Mouse (Mus musculus) forebrain, embryonic 13.5 days (tissue): ENCODE data around the gene Scml4. TPM values are rescaled to one million over a fixed set of nuclear protein-coding genes. Genes with fewer than 3 reads are reported as not detected.

Experiments used
- ATAC-seq: fragments of 200-750 bp; cut with Nextera tagmentation; 2 replicates; pipeline ENCODE4 v1.8.0; 2017
- H3K27ac ChIP-seq: fragments of 300-500 bp; sonication (generic); 2 replicates; pipeline ENCODE4 v1.5.1; 2015; ENCODE audit warnings: inconsistent platforms, mild to moderate bottlenecking, moderate library complexity
- H3K27me3 ChIP-seq: fragments of 300-500 bp; sonication (generic); 2 replicates; pipeline ENCODE4 v1.6.1; 2015; ENCODE audit warnings: mild to moderate bottlenecking, inconsistent platforms
- H3K36me3 ChIP-seq: fragments of 300-500 bp; sonication (generic); 2 replicates; pipeline ENCODE4 v1.6.1; 2015; ENCODE audit warnings: mild to moderate bottlenecking, inconsistent platforms; ENCODE audit not compliant: poor library complexity, severe bottlenecking
- H3K4me1 ChIP-seq: fragments of 300-500 bp; sonication (generic); 2 replicates; pipeline ENCODE4 v1.6.1; 2015; ENCODE audit warnings: inconsistent platforms
- H3K4me2 ChIP-seq: fragments of 300-500 bp; sonication (generic); 2 replicates; pipeline ENCODE4 v1.6.1; 2015; ENCODE audit warnings: inconsistent platforms, mild to moderate bottlenecking, moderate library complexity
- H3K4me3 ChIP-seq: fragments of 300-500 bp; sonication (generic); 2 replicates; pipeline ENCODE4 v1.5.1; 2015; ENCODE audit warnings: mild to moderate bottlenecking, inconsistent platforms
- H3K9ac ChIP-seq: fragments of 300-500 bp; sonication (generic); 2 replicates; pipeline ENCODE4 v1.6.1; 2015; ENCODE audit warnings: mild to moderate bottlenecking, inconsistent platforms
- H3K9me3 ChIP-seq: fragments of 300-500 bp; sonication (generic); replicated peaks from 2 replicates; pipeline ENCODE4 v1.6.1; 2016; ENCODE audit warnings: inconsistent platforms
- WGBS: fragments of 180-500 bp; shearing (Covaris S2); methylation state at CpG from one replicate; pipeline ENCODE4 v1.1.7; 2015; 5-methylcytosine and 5-hydroxymethylcytosine counted together
- polyA plus RNA-seq: library from polyadenylated mRNA; unstranded; fragments of >200 nt; fragmentation: Nextera tagmentation; extraction: Ambion mirVana; gene quantifications from 2 replicates; pipeline ENCODE4 v1.2.1, GENCODE M21; 2015

The Scml4 gene
- polyA plus RNA-seq, 1 experiment from 2014 or later = 5.2 TPM

DNA sequence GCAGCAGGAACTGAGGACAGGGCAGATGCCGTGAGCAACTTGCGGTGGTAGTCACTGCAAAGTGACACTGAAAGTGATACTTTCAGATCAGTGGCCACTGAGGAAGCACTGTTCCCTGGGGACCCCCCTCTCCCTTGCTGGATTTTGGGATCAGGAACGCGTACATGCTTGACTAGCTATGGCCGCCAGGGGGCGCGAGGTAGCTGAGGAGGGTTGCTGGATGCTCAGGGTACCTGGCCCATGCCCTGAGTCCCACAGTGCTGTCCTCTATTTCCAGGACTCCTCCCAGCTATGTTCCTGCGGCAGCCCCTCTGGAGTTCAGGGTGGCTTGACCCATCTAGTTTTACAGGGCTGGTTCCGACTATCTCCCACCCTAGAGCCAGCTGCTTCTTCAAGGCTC, 17.8 kb upstream of the Scml4 start:
- ATAC-seq = peak; percentile 63; the same call in 1 of the 2 replicates

DNA sequence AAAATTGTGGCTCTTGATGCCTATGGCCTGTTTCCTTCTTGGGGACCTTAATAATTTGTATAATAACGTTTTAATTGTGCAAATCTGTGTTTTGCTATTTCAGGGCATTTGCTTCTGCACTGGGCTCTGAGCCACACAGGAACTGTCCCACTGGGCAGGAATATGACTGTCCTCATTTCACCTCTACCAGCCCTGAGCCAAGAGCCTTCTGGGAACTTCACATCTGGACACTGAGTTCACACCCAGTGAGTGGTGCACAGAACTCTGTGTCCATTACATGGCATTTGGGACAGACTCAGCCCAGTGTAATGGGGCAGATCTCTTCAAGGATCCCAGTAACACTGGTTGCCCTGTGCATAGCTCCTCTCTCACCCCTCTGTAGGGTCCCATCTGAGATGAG, 16.8 kb upstream of the Scml4 start:
- H3K4me2 ChIP-seq = no peak overlapping the region
- 0 out of 2 replicates have a peak, but pooled peaks cover 3% of the 10 kb centered on the region for H3K4me1 ChIP-seq
- H3K4me3 ChIP-seq = no peak overlapping the region
- no peaks in the 10 kb centered on the region for H3K9me3 ChIP-seq
- H3K27me3 ChIP-seq = no peaks in the 10 kb centered on the region
- H3K36me3 ChIP-seq = peaks cover 9% of the 10 kb centered on the region
- H3K27ac ChIP-seq = no peak overlapping the region
- WGBS = 75% methylated on average over 1 of the region's 1 CpGs
- H3K9ac ChIP-seq = no peak overlapping the region
- no peak for ATAC-seq

More for the DNA sequence above, 17.8 kb upstream of the Scml4 start:
- H3K4me3 ChIP-seq = no peak overlapping the region
- no peak overlapping the region for H3K4me2 ChIP-seq
- no peak overlapping the region for H3K27ac ChIP-seq
- H3K9me3 ChIP-seq = no peaks in the 10 kb centered on the region
- WGBS = 15% methylated on average over 9 of the region's 9 CpGs
- no peaks in the 10 kb centered on the region for H3K27me3 ChIP-seq
- peaks cover 14% of the 10 kb centered on the region for H3K36me3 ChIP-seq
- H3K9ac ChIP-seq = no peak overlapping the region
- H3K4me1 ChIP-seq = 0 out of 2 replicates have a peak, but pooled peaks cover 3% of the 10 kb centered on the region

DNA sequence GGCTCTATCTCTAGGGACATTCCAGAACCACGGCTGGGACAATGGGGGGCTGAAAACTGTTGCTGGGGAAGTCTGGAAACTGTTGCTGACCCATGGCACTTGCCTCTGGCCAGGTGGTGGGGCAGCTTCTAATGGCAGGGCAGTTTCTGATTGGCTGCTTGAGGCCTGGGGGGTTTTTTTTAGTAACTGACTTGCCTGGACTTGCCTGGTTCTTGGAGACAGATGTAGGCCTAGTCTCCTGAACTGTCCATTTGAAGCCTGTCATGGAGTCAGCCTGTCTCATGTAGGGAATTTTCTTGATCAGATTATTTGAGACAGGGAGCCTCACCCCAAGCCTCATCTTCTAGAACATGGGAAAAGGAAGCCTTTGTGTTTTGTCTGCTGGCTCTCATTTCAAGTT, 14.7 kb upstream of the Scml4 start:
- no peaks in the 10 kb centered on the region for H3K27me3 ChIP-seq
- H3K9me3 ChIP-seq = no peaks in the 10 kb centered on the region
- 0 out of 2 replicates have a peak, but pooled peaks cover 3% of the 10 kb centered on the region for H3K4me1 ChIP-seq
- no peak overlapping the region for H3K9ac ChIP-seq
- H3K36me3 ChIP-seq = no peaks in the 10 kb centered on the region
- no peak overlapping the region for H3K4me2 ChIP-seq
- H3K27ac ChIP-seq = no peak overlapping the region
- no peak overlapping the region for H3K4me3 ChIP-seq
- no peak for ATAC-seq
- WGBS = 70% methylated on average over 1 of the region's 1 CpGs

DNA sequence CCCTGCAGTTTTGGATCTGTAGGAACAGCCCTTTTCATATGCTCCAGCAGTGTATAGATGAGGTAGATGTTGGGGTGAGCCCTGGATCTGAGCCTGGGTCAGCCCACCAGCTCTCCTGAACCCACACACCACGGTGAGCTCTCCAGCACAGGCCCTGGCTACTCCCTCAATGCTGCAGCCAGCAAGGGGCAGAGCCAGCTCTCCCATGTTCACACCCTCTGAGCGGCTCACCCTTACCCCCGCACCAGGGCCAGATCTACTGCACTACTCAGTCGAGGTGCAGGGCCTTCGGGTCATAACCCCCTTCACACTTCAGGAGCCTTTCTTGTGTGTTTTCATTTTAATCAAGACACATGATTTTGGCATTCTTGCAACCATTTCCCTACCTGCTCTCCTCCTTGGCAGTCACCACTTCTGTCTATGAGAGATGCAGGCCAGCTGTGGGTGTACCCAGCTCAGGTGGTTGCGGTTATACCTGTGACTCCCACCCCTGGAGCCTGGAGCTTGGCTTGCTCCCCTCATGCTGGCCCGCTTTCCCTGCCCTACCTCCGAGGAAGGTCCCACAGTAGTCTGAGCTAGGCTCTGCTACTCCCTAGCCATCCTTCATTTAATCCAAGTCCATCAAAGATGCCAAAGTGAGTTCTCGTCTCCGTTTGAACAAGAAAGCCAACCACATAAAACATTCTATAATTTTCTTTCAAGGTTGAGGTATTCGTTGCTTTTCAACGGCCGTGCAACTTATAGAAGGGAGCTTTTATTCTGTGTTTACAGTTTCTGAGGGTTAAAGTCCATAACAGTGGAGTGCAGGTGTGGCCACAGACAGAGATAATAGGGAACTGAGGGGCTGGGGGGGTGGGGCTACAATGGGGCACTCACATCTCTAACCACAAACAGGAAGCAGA, 11.7 kb upstream of the Scml4 start:
- Histone ChIP-seq H3K4me3 (no peak overlapping the region), H3K4me1 (no peaks in the 10 kb centered on the region), H3K27me3 (no peaks in the 10 kb centered on the region), H3K9me3 (no peaks in the 10 kb centered on the region), H3K4me2 (no peak overlapping the region), H3K36me3 (no peaks in the 10 kb centered on the region), H3K27ac (no peak overlapping the region), H3K9ac (no peak overlapping the region)
- WGBS = 94% methylated on average over 13 of the region's 13 CpGs
- ATAC-seq = no peak

DNA sequence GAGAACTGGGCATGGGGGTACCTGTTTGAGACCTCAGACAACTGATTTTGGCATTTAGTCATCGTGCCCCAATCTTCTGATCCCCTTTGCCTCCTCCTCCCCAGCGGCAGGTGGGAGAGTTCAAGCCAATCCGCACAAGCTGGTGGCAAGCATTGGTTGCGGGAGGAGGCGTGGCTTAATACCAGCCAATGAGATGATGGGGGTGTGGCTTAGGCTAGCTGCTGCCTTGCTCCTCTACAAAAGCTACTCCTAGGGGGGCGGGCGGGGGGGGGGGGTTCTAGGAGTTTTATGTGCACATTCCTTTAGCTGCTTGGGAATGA, 11.1 kb upstream of the Scml4 start:
- Histone ChIP-seq H3K4me3 (no peak overlapping the region), H3K36me3 (no peaks in the 10 kb centered on the region), H3K4me2 (no peak overlapping the region), H3K4me1 (no peaks in the 10 kb centered on the region), H3K27ac (no peak overlapping the region), H3K9me3 (no peaks in the 10 kb centered on the region), H3K27me3 (no peaks in the 10 kb centered on the region), H3K9ac (no peak overlapping the region)
- WGBS = 89% methylated on average over 7 of the region's 7 CpGs
- ATAC-seq = no peak

DNA sequence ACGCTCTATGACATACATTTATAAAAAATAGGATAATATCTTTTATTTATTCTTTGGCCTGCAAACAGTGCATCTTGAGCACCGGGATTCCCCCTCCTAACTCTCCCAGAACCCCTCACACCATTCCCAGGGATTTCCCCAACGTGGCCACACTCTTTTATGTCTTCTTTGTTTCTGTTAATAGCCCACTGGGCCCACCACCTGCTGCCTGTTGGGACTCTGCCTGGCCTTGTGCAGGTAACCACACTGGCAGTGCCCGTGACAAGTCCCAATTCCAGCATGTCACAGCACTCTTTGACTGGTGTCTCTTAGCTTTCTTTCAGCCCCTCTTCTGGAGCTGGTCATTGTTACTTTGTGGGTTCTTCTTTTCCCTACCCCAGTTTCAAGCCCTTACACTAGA, 5.3 kb upstream of the Scml4 start:
- no peak overlapping the region for H3K4me3 ChIP-seq
- WGBS = 40% methylated on average over 4 of the region's 4 CpGs

DNA sequence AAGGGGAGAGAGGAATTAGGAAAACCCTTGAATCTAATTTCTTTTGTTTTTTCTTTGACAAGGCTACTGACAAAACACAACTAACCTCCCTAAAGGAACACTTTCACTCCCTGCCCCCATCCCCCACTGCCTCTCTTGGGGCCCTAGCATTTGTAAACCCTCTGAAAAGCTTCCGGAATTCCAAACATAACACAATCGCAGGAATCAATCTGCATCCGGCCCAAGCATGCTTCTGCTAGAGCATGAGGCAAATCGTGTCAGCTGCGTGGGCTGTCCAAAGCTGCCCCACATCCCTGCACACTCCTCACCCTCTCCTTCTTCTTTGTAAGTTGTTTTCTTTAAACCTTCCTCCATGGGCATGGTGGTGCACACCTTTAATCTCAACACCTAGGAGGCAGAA, 4.9 kb upstream of the Scml4 start:
- Histone ChIP-seq H3K36me3 (no peaks in the 10 kb centered on the region), H3K27ac (no peak overlapping the region), H3K9ac (no peak overlapping the region), H3K4me1 (peaks cover 24% of the 10 kb centered on the region), H3K4me2 (no peak overlapping the region), H3K9me3 (no peaks in the 10 kb centered on the region; the same call in 1 of the 2 replicates), H3K4me3 (no peak overlapping the region), H3K27me3 (no peaks in the 10 kb centered on the region; the same call in 1 of the 2 replicates)
- 20% methylated on average over 5 of the region's 5 CpGs for WGBS
- ATAC-seq = no peak

More for the DNA sequence above, 5.3 kb upstream of the Scml4 start:
- H3K27ac ChIP-seq = no peak overlapping the region
- no peak for ATAC-seq
- H3K9ac ChIP-seq = no peak overlapping the region
- no peaks in the 10 kb centered on the region for H3K36me3 ChIP-seq
- H3K4me2 ChIP-seq = no peak overlapping the region
- H3K27me3 ChIP-seq = no peaks in the 10 kb centered on the region; the same call in 1 of the 2 replicates
- peaks cover 20% of the 10 kb centered on the region for H3K4me1 ChIP-seq
- no peaks in the 10 kb centered on the region; the same call in 1 of the 2 replicates for H3K9me3 ChIP-seq

DNA sequence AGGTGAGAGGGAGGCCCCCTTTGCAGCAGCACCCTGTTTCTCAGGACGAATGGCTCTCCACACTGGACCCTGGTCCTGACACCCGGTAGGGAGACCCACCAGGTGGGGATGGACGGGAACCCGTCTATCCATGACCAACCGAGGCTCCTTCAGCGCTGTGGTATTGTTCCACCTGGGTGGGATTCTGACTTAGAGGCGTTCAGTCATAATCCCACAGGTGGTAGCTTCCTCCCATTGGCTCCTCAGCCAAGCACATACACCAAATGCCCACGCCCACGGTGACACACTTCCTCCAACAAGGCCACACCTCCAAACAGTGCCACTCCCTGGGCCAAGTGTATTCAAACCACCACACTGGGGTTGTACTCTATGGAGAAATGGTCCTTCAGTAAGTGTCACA, 3.6 kb upstream of the Scml4 start:
- Histone ChIP-seq H3K9me3 (no peaks in the 10 kb centered on the region; the same call in 1 of the 2 replicates), H3K4me2 (no peak overlapping the region), H3K36me3 (no peaks in the 10 kb centered on the region), H3K4me3 (no peak overlapping the region), H3K4me1 (peaks cover 33% of the 10 kb centered on the region), H3K27ac (no peak overlapping the region), H3K27me3 (peaks cover 4% of the 10 kb centered on the region), H3K9ac (no peak overlapping the region)
- no peak for ATAC-seq
- WGBS = 96% methylated on average over 9 of the region's 9 CpGs

DNA sequence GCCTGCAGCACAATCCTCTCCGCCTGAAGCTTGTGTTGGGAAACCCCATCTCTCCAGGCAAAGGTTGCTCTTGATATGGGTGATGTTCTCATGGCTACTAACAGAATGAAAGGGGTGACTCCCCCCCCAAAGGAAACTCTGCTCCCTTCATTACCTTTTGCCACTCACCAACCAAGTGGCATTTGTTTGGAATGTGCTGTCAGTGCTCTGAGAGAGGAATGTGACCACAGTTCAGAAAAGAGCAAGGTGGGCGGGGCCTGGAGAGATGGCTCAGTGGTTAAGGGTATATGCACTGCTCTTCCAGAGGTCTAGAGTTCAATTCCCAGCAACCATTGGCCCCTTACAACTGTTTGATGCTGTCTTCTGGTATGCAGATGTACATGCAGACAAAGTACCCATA, 3.1 kb upstream of the Scml4 start:
- Histone ChIP-seq H3K27me3 (peaks cover 9% of the 10 kb centered on the region), H3K27ac (no peak overlapping the region), H3K36me3 (no peaks in the 10 kb centered on the region), H3K4me1 (peaks cover 38% of the 10 kb centered on the region), H3K9ac (no peak overlapping the region), H3K4me3 (no peak overlapping the region), H3K9me3 (no peaks in the 10 kb centered on the region; the same call in 1 of the 2 replicates), H3K4me2 (no peak overlapping the region)
- 92% methylated on average over 2 of the region's 2 CpGs for WGBS
- no peak for ATAC-seq

DNA sequence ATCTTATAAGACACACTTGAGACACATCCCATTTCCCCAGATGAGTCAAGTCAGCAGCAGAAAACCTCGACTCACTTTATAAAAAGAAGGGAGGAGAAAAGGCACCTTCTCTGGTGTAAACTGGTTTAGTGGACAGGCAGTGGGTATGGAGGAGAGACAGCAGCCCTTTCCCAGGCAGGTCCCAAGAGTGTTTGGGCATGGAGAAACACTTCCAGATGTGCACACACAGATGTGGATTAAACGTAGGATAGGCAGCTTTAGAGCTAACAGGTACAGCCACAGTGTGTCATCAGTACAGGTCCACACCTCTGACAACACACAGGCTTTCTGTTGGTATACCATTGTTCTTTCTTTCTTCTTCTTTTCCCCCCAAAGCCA, 400 bp upstream of the Scml4 start:
- ATAC-seq = no peak
- Histone ChIP-seq H3K36me3 (no peaks in the 10 kb centered on the region), H3K4me1 (peaks cover 63% of the 10 kb centered on the region), H3K4me3 (no peak overlapping the region), H3K27me3 (peaks cover 17% of the 10 kb centered on the region), H3K9me3 (no peaks in the 10 kb centered on the region; the same call in 1 of the 2 replicates), H3K9ac (no peak overlapping the region), H3K4me2 (peak overlapping the region; percentile 60), H3K27ac (peak overlapping the region; percentile 62)
- WGBS = 53% methylated on average over 2 of the region's 2 CpGs

DNA sequence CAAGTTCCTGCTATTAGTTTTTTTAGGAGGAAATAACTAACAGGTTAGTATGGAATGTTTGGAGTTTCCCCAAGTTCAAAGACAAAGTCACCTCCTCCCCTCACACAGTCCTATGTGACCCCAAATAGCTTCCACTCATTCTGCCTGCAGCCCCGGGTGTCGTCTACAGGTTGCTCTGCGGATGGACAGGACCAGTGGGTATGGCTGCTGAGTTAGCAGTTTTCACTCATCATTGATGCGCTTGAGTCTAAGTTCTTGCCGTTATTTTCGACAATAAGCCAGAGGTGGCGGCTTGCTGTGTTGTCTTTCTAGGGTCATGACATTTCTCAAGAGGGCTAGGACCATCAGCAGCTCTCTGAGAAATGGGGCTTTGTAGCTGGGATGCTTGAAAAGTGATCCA, 1.3 kb downstream of the Scml4 start:
- Histone ChIP-seq H3K9ac (no peak overlapping the region), H3K27ac (no peak overlapping the region), H3K4me2 (peak overlapping the region; percentile 30; the same call in 1 of the 2 replicates), H3K9me3 (no peaks in the 10 kb centered on the region; the same call in 1 of the 2 replicates), H3K4me1 (peaks cover 63% of the 10 kb centered on the region), H3K36me3 (no peaks in the 10 kb centered on the region), H3K27me3 (peaks cover 34% of the 10 kb centered on the region), H3K4me3 (no peak overlapping the region)
- no peak for ATAC-seq
- 76% methylated on average over 7 of the region's 7 CpGs for WGBS

DNA sequence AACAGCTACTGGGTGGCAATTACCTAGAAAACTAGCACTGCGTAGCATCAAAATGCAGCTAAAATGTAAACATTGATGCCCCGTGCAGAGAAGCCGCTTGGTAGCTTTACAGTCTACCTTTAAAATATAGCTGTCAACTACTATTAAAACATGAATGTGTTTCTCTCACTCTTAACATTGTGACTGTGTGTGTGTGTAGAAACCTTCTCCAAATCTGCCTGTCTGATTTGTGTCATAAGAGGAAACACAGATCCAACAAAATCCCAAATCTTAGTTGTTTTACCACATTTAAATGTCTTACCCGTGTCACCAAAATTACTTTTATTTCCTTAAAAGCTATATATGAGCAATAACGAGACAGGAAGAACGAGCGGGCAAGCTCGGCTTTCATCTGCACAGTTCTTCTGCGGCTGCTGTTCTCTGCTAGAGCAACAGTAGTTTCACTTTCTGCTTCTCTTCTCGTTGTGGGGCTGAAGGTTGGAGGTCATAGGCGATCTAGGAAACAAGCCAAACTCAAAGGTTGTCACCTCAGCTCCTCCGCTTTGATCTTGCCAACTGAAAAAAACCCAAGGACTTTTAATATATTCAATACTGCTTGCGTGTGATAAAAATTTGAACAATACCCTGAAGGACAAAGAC, 2.1 kb downstream of the Scml4 start:
- Histone ChIP-seq H3K27ac (no peak overlapping the region), H3K4me3 (no peak overlapping the region), H3K4me1 (peaks cover 68% of the 10 kb centered on the region), H3K4me2 (peak overlapping the region; percentile 30), H3K9ac (no peak overlapping the region; the same call in 1 of the 2 replicates), H3K27me3 (peaks cover 34% of the 10 kb centered on the region), H3K36me3 (no peaks in the 10 kb centered on the region), H3K9me3 (no peaks in the 10 kb centered on the region)
- ATAC-seq = no peak
- 64% methylated on average over 13 of the region's 13 CpGs for WGBS
